In the genomic region with DNA sequence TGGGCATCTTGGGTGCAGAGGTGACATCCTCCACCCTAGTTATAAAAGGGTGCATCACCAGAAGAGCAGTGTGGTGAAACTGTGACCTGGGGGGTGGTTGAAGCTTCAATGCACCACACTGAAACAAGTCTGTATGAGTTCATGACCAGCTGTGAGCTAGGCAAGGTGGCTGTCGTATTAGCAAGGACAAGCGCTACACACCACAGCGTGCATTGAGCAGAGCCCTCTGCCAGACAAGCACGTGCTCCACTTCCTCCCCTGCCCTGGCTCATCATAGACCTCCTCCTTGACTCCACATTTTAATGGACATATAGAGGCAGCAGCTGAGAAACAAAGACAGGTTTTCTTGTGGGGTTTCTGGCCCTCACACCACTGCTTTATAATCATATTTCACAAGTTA, we compare ENCODE assay signal across 29 mouse cellular contexts. TPM values are rescaled to one million over a fixed set of nuclear protein-coding genes. Genes with fewer than 3 reads are reported as not detected.
DNase-seq lines count a peak whose midpoint lies in the region; ATAC-seq lines count a peak whose summit lies in the region.
"Had no signal": no experiment of that assay in that cellular context is flagged by ENCODE, and none has a peak within 500 bp of the region (broad histone marks: within the 10 kb centered on the region; RNA-seq: fewer than 3 reads in every experiment).

No protein-coding gene starts in this region.

- peak; percentile 62 for DNase-seq in heart, embryonic 10.5 days (ENCODE audit: low spot score)
- DNase-seq in heart, adult 9 months (ENCODE audit: low spot score in 2 of 2): no peak
- DNase-seq in induced T-regulatory cell, adult 2 months (ENCODE audit: low read depth): peak; percentile 49
- DNase-seq in adrenal gland, postnatal 4 days (ENCODE audit: low spot score in 2 of 2): no peak
- DNase-seq in embryo, embryonic 10 days (ENCODE audit: low spot score): no peak
- no peak for DNase-seq in adipocyte (ENCODE audit: low spot score)
- DNase-seq: adrenal gland, postnatal 14 days; cerebellum, adult 11-12 months; cerebellum, postnatal 10 days; gastrocnemius, adult 2 months; gastrocnemius, postnatal 36 days; heart, postnatal 36 days; kidney, adult 11 months; kidney, postnatal 4 days; lung, embryonic 14.5 days; lung, postnatal 36 days; midbrain, embryonic 14.5 days; thymus, postnatal 36 days had no signal

- peak; percentile 22 for ATAC-seq in CD4-positive, CD25-positive, alpha-beta regulatory T cell, adult 4 months
- ATAC-seq in monocyte, adult 5-6 weeks (replicated peaks; ENCODE audit: insufficient number of reproducible peaks, low FRiP score, low TSS enrichment, poor library complexity, severe bottlenecking): 0 out of 2 replicates have a peak, but pooled peaks have one; percentile 23
- ATAC-seq: forebrain, embryonic 16.5 days; hindbrain, postnatal 0 days had no signal

- no peaks in the 10 kb centered on the region for H3K4me1 ChIP-seq in heart, embryonic 10.5 days
- H3K4me1 ChIP-seq: heart, embryonic 15.5 days; hindbrain, embryonic 12.5 days; limb, embryonic 12.5 days; liver, embryonic 15.5 days; neural tube, embryonic 12.5 days had no signal

- H3K4me3 ChIP-seq in heart, embryonic 10.5 days: no peak overlapping the region
- H3K4me3 ChIP-seq: erythroblast, embryonic 14.5 days; heart, embryonic 15.5 days; hindbrain, embryonic 12.5 days; left cerebral cortex, adult 2 months; limb, embryonic 12.5 days; liver, embryonic 15.5 days; neural tube, embryonic 12.5 days had no signal

- H3K27ac ChIP-seq in heart, embryonic 10.5 days: no peak overlapping the region
- H3K27ac ChIP-seq: gastrocnemius, adult 2 months; heart, embryonic 15.5 days; hindbrain, embryonic 12.5 days; hindbrain, postnatal 0 days; left cerebral cortex, adult 2 months; limb, embryonic 12.5 days; liver, embryonic 15.5 days; neural tube, embryonic 12.5 days had no signal

- no peaks in the 10 kb centered on the region for H3K36me3 ChIP-seq in heart, embryonic 10.5 days
- H3K36me3 ChIP-seq: heart, embryonic 15.5 days; hindbrain, embryonic 12.5 days; limb, embryonic 12.5 days; liver, embryonic 15.5 days; neural tube, embryonic 12.5 days had no signal

- no peaks in the 10 kb centered on the region for H3K9me3 ChIP-seq in heart, embryonic 10.5 days
- H3K9me3 ChIP-seq: heart, embryonic 15.5 days; hindbrain, embryonic 12.5 days; limb, embryonic 12.5 days; liver, embryonic 15.5 days; neural tube, embryonic 12.5 days had no signal

- peaks cover 3% of the 10 kb centered on the region; the same call in 1 of the 2 replicates for H3K27me3 ChIP-seq in heart, embryonic 10.5 days (ENCODE audit: insufficient read depth, poor library complexity, severe bottlenecking)
- H3K27me3 ChIP-seq: heart, embryonic 15.5 days; hindbrain, embryonic 12.5 days; limb, embryonic 12.5 days; liver, embryonic 15.5 days; neural tube, embryonic 12.5 days had no signal

- 79% methylated on average over 4 of the region's 4 CpGs for WGBS in heart, embryonic 10.5 days

RNA-seq across cellular contexts. Expression of a gene that starts 28.0 kb away (rescaled TPM):
- polyA plus RNA-seq in heart, embryonic 10.5 days (2016; fragmentation: Nextera tagmentation; extraction: Ambion mirVana): 0.11 and 0.35 TPM in 2 replicates
- polyA plus RNA-seq in CD4-positive, CD25-positive, alpha-beta regulatory T cell, adult 4 months (2017; shearing (Covaris generic)): 100 to 1,000 TPM; 108 to 131 TPM
- 63.5 to 77.7 TPM (median 74.3 TPM) in 3 replicates for total RNA-seq in monocyte, adult 5-6 weeks (2017)
- total RNA-seq in adrenal gland, postnatal 4 days (2021): 1 to 10 TPM; 5.2 to 5.4 TPM
- polyA plus RNA-seq: erythroblast, embryonic 14.5 days had no signal

RNA-seq across cellular contexts. Expression of a gene that starts 47.7 kb away (rescaled TPM):
- 47.9 and 56.7 TPM in 2 replicates for polyA plus RNA-seq in heart, embryonic 10.5 days (2016; fragmentation: Nextera tagmentation; extraction: Ambion mirVana)
- polyA plus RNA-seq in CD4-positive, CD25-positive, alpha-beta regulatory T cell, adult 4 months (2017; shearing (Covaris generic)): 10 to 100 TPM; 24.2 to 34.8 TPM
- total RNA-seq in monocyte, adult 5-6 weeks (2017): 28.3 to 41.8 TPM (median 34.7 TPM) in 3 replicates
- total RNA-seq in adrenal gland, postnatal 4 days (2021): 10 to 100 TPM; 41.7 to 44.3 TPM

Comparison
In these comparisons a context has a peak if more than half of its experiments do, and no peak if none do; other contexts are left out.
1. DNase-seq: peak in heart, embryonic 10.5 days (single experiment) and induced T-regulatory cell, adult 2 months (single experiment); none in heart, adult 9 months (0 of 2), adrenal gland, postnatal 4 days (0 of 2), embryo, embryonic 10 days (single experiment) and adipocyte (single experiment).